Mouse (Mus musculus) cortical plate, adult 2 months (tissue): ENCODE results near the gene Astn1. TPM values are rescaled to one million over a fixed set of nuclear protein-coding genes. Genes with fewer than 3 reads are reported as not detected.

ENCODE experiments used
- H3K27ac ChIP-seq: fragments of 200-500 bp; 2 replicates; pipeline ENCODE4 v1.5.1; 2012; ENCODE audit warnings: low read length, control low read depth, inconsistent platforms; ENCODE audit not compliant: insufficient read depth
- H3K4me1 ChIP-seq: fragments of 200-500 bp; 2 replicates; pipeline ENCODE4 v1.6.1; 2011; ENCODE audit warnings: low read length; ENCODE audit not compliant: control insufficient read depth, insufficient read depth
- H3K4me3 ChIP-seq: fragments of 200-500 bp; 2 replicates; pipeline ENCODE4 v1.5.1; 2011; ENCODE audit warnings: mild to moderate bottlenecking, low read length, control low read depth; ENCODE audit not compliant: insufficient read depth
- CTCF ChIP-seq: fragments of 200-500 bp; IDR thresholded peaks from 2 replicates; pipeline ENCODE4 v1.5.1; 2011; ENCODE audit warnings: mild to moderate bottlenecking, control low read depth, low read length; ENCODE audit not compliant: insufficient read depth; ENCODE audit errors: extremely low read depth
- POLR2A ChIP-seq: fragments of 200-500 bp; IDR thresholded peaks from 2 replicates; pipeline ENCODE4 v1.6.1; 2011; ENCODE audit warnings: mild to moderate bottlenecking, low read length, control low read depth; ENCODE audit not compliant: insufficient read depth; ENCODE audit errors: extremely low read depth
- polyA plus RNA-seq: library from polyadenylated mRNA; depleted of rRNA; stranded (reverse); fragments of >200 nt; gene quantifications from 2 replicates; pipeline ENCODE4 v1.2.3, GENCODE M21; 2012; rRNA removed

Astn1 gene
- 66.0 and 68.8 TPM in 2 replicates for polyA plus RNA-seq

DNA sequence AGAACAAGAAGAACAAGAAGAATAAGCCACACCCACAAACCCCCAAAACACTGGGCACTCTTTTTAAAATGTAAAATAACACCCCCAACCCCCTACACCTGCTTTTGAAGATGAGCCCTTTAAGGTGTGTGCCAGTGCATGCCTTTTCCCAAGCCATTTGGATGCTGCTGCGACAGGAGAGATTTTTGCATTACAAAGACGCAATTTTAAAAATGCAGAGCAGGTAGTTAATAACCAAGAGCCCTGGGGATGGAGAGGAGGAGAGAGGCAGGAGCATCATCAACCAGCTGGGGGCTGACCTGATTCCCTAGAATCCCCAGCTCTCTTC is at the start of gene Astn1:
Gene Astn1, plus strand, starts transcription at position 310 of the 328 bp plus-strand sequence.
- TF ChIP-seq CTCF = no peak
- no peak for TF ChIP-seq POLR2A
- Histone ChIP-seq H3K27ac (peak within 1 kb of the TSS; percentile 89), H3K4me1 (peaks cover 4% of the 10 kb centered on the region), H3K4me3 (peak within 1 kb of the TSS; percentile 89)

DNA sequence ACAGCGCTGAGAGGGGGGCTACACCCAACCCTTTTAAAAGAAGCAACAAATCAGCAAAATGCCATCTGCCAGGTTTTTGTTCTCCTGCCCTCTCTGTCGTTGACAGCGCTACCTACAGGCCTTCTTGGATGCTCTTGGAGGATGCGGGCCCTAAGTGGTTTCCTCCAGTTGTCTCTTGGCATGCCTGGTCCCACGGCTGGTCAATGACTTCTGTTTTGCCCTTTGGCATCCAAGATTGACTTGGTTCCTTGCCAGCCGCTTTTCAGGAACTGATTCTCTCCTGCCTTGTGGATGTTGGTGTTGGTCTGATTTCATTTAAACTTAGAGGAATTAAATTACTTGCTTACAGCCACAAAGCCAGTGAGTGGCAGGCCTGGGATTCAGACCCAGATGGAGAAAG is 38.7 kb upstream of the Astn1 start:
- no peak overlapping the region for H3K27ac ChIP-seq
- peaks cover 16% of the 10 kb centered on the region for H3K4me1 ChIP-seq

DNA sequence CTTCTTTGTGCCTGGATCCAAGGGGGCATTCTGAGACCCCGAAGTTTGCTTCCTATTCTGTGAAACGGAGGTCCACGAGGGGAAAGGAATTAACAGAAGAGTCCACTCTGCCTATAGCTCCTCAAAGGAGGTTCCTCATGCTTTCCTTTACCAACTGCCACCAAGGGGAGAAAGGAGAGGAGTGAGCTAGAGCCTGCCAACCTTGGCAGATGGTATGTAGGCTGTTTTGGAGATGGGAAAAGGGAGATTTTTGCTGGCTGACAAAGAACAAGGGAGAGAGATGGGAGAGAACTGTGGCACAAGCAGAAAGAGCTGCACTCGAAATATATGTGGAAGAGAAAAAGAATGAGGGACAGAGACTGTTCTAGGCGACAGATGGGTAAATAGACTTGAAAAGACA is 33.9 kb upstream of the Astn1 start:
- no peak overlapping the region for H3K27ac ChIP-seq
- H3K4me3 ChIP-seq = no peak overlapping the region
- H3K4me1 ChIP-seq = peaks cover 10% of the 10 kb centered on the region
- TF ChIP-seq CTCF (no peak), POLR2A (no peak)

More for the DNA sequence above, 38.7 kb upstream of the Astn1 start:
- TF ChIP-seq POLR2A (no peak), CTCF (no peak)
- no peak overlapping the region for H3K4me3 ChIP-seq

DNA sequence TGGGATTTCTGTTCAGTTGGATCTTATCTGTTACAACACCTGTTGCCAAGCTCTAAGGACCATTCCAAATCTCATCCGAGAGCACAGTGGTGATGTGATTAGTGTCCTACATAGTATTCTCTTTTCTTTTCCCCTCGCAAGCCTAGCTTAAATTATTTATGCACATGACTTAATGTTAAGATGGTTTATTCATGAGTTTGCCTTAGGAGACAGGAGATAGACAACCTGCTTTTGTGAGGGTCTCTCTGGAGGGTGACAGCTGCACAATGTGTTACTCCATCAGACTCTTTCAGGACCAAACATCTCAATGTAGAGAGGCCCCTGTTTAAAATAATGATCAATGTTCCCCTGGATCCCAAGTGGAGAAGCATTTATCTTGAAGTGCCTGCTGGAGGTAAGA is 33.2 kb upstream of the Astn1 start:
- 0 out of 2 replicates have a peak overlapping the region, but pooled peaks have one; percentile 33 for H3K27ac ChIP-seq
- no peak overlapping the region for H3K4me3 ChIP-seq
- TF ChIP-seq CTCF = no peak
- TF ChIP-seq POLR2A = no peak
- peaks cover 7% of the 10 kb centered on the region; the same call in 1 of the 2 replicates for H3K4me1 ChIP-seq

DNA sequence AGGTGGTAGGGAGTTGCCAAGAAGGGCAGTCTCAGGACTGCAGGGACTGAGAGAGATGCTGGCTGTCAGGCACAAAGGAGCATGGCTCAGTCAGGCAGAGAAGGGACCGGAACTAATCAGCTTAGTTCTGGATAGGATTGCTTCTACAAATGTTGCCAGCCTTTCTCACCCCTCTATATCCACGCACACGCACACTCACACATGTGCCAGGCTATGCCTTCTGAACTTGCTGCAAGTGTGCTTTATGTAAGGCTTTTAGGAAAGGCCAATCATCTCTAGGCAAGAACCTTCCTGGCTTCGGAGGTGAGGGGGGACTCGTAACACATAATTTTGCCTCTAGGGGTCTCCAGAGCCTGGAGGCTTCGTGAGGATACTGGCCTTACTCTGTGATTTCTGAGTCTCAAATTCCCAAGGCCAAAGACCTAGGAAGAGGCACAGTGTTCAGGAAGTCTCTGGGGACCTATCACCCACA is 18.8 kb upstream of the Astn1 start:
- TF ChIP-seq POLR2A (no peak), CTCF (peak; percentile 27; the same call in 1 of the 2 replicates)
- H3K4me3 ChIP-seq = no peak overlapping the region
- H3K4me1 ChIP-seq = peaks cover 3% of the 10 kb centered on the region; the same call in 1 of the 2 replicates
- H3K27ac ChIP-seq = no peak overlapping the region

DNA sequence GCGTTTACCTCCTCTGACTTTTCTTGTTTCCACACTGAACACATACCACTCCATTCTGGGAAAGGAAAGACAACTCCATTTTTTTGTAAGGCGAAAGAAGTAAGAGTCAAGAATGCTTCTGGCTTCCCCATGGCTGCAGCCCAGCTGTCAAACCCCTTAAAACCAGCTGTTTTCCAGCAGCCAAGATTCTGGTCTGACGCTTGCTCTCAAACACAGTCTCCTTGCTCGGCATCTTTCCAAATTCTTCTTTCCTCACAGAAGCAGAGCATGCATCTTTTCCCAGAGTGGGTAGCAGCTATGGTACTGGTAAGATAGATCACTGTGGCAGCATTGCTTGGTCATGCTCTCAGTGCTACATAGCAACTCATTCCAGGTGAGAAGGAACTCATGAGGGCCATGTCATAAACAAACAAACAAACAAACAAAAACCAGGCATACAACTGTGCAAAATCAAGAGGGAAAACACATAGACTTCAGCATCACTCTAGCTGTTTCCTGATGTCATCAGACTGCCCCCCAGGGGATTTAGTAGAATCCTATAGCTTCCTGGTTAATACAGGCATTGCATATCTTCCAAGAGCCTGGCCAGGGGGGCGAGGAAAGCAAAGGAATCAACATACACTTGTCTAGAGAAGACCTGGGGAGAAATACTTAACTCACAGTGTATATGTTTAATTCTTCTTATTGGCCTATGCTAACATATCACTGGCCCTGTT is 8.3 kb upstream of the Astn1 start:
- H3K4me1 ChIP-seq = no peaks in the 10 kb centered on the region
- no peak overlapping the region for H3K27ac ChIP-seq
- H3K4me3 ChIP-seq = peak overlapping the region; percentile 80

DNA sequence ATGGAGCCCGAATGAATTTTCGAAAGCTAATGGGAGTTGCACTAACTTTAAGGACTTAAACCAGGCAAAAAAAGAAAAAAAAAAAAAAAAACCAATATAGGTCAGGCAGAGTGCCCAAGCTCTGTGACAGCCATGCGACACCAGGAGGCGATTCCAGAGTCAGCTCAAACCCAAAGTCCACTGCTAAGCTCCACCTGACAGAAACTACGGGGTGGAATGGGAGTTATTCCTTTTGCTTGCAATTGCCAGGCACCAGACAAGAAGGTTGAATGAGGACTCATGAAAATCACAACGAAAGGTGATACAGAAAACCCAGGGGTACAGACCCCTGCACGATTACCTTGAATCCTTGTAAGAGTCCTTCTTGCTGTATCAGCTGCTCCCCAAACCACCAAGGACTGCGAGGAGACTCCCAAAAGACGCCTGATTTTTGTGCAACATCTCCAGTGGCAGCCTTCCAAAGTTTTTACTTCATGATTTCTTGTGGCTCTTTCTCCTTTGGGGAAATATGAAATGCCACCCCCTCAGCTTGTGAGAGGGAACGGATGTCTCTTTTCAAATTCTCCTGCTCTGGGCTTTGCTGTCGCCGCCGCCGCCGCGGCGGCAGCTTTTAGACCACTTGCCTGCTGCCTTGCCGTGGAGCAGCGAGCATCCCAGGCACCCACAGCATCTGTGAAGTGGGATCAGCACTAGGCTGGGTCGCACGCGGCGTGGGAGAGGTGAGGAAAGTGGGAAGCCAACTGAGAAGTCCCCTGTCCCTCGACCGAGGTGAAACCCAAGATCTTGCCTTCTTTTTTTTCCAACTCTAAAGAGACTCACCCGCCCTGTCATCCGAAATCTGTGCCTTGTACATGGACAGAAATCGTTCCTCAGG is 6.7 kb upstream of the Astn1 start:
- TF ChIP-seq POLR2A (0 out of 2 replicates have a peak, but pooled peaks have one; percentile 11), CTCF (no peak)
- Histone ChIP-seq H3K4me3 (peak overlapping the region; percentile 80), H3K27ac (peak overlapping the region; percentile 33), H3K4me1 (no peaks in the 10 kb centered on the region)

More for the DNA sequence above, 8.3 kb upstream of the Astn1 start:
- TF ChIP-seq CTCF (no peak), POLR2A (no peak)

DNA sequence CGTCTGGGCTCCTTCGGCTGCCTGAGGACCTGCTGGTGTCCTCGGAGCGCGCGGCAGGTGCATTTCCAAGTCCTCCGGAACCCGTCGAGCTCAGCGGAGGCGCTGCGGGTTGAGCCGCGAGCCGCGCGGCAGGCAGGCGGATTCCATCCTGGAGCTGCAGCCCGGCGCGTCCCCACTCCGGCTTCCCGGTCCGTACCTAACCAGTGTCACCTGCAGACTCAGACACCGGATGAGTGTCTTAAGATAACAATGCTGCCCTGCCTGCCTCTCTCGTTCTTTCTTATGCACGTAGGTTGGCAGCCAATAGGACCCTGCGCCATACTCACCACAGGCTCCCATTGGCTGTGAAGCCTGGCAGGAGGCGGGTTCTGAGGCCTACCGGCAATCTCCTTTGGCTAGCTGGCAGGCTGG is 6.0 kb upstream of the Astn1 start, which contains the start of gene Brinp2:
Gene Brinp2, minus strand, starts transcription at position 276 of the 411 bp plus-strand sequence.
- peak within 1 kb of the TSS; percentile 80 for H3K4me3 ChIP-seq
- peak within 1 kb of the TSS; percentile 33 for H3K27ac ChIP-seq
- TF ChIP-seq CTCF = no peak
- peak; percentile 95 for TF ChIP-seq POLR2A
- no peaks in the 10 kb centered on the region for H3K4me1 ChIP-seq

DNA sequence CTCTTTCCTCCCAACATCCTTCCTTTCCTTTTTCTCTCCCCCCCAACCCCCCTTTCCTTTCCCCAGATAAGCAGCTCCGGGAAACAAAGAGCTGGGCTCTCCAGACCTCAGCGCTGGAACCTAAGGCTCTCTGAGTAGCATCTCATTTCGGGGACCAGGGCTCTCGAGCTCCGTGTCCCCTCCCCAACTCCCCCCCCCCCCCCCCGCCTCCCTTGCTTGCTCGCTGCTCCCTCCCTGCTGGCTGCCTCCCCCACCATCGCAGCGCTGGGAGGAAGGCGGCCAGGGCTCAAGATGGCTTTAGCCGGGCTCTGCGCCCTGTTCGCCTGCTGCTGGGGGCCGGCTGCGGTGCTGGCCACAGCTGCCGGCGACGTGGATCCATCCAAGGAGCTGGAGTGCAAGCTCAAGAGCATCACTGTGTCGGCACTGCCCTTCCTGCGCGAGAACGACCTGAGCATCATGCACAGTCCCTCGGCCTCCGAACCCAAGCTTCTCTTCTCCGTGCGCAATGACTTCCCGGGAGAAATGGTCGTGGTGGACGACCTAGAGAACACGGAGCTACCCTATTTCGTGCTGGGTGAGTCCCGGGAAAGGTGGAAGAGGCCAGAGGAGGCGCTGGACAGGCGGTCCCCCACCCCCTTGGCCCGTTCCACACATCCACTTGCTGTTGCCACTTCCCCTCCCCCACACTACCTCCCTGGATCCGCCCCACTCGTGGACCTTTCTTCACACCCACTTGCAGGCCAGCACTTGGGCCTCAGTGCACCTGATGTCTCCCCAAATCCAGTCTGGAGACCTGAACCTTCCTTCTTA is 424 bp downstream of the Astn1 start:
- Histone ChIP-seq H3K4me1 (peaks cover 4% of the 10 kb centered on the region), H3K4me3 (peak overlapping the region; percentile 89), H3K27ac (peak overlapping the region; percentile 89)
- TF ChIP-seq POLR2A = peak; percentile 18; the same call in 1 of the 2 replicates
- TF ChIP-seq CTCF = no peak
